Mouse (Mus musculus): ENCODE results near the gene Fut11.
A peak's percentile ranks its signal among the peaks of the same experiment; 100 is the strongest.
"Not testable (repeated sequence)": the region's sequence is repeated elsewhere in the genome, so short reads cannot be mapped to it uniquely, and the experiment has no call there.

Gene Fut11

DNA sequence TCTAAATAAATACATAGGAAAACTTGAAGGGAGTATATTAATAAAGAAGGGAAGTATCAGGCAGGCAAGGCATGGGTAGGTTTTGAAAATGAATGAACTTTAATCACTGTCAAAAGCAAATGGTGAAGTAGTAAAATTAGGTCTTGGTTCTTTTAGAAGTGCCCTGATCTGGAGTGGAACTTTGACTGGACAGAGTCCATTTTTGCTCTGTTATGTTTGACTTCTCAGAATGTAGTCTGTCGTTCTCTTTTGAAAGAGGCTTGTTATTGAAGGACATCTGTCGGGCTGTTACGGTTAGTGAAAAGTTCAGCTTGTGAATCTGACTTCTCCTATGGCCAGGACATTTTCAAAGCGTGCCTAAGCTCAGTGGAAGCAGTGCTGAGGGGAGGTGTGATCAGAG is 16.9 kb upstream of the Fut11 start:
- no peak for DNase-seq

DNA sequence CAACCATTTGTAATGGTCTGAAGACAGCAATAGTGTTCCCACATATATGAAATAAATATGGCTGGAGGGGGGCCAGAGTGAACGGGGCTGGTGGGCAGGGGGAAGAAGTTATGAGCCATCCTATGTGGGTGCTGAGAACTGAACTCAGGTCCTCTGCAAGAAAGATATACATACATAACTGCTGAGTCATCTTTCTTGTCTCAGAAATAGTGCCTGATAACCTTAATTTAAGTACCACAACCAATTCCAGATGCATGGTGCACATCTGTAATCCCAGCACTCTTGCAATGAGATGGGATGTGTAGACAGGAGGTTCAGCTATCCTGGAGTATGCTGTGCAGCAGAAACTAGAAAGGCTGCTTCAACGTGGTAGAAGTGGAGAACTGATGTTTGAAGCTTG is 13.0 kb upstream of the Fut11 start:
- no peak for DNase-seq

- DNase-seq, result no peak
These were observed 12.3 kb upstream of the Fut11 start for GRCm38 (mm10) chr14:20682498-20682897.

GRCm38 (mm10) chr14:20686576-20686975 is 8.2 kb upstream of the Fut11 start:
- no peak for DNase-seq

DNA sequence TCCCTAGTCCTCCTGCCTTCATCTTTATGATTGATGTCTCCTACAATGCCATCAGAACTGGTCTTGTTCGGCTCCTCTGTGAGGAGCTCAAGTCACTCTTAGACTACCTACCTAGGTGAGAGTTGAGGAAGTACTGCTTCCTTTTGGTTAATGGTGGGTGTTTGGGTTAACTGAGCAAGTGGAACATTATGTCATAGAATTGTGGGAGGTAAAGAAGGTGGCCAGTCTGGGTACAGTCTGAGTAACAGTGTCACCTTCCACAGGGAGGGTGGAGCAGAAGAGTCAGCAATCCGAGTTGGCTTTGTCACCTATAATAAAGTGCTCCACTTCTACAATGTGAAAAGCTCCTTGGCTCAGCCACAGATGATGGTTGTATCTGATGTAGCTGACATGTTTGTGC is 5.8 kb upstream of the Fut11 start:
- DNase-seq, result no peak

- no peak for DNase-seq
These were observed 3.0 kb upstream of the Fut11 start for GRCm38 (mm10) chr14:20691772-20692171.

- DNase-seq, result no peak
These were observed 1.1 kb upstream of the Fut11 start for GRCm38 (mm10) chr14:20693589-20694101.

- DNase-seq, result peak; percentile 4
These were observed 434 bp upstream of the Fut11 start for GRCm38 (mm10) chr14:20694185-20694883.

DNA sequence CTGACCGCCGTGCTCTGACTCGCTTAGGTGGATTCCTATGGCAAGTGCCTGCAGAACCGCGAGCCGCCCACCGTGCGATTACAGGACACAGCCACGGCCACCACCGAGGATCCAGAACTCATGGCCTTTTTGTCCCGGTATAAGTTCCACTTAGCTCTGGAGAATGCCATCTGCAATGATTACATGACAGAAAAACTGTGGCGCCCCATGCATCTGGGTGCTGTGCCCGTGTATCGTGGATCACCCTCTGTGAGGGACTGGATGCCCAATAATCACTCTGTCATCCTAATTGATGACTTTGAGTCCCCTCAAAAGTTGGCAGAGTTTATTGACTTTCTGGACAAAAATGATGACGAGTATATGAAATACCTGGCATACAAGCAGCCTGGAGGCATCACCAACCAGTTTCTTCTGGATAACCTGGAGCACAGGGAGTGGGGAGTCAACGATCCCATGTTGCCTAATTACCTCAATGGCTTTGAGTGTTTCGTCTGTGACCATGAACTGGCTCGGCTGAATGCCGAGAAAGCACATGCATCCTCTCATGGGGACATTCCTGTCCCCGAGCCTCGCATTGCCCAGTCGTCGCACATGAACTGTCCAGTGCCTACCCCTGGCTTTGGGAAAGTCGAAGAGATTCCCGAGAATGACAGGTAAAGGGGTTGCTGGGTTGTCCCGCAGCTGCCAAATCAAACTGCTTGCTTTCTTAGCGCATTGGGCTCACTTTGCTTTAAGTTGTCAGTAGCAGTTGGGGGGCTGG is 1.2 kb downstream of the Fut11 start:
- DNase-seq, result peak; percentile 11

DNA sequence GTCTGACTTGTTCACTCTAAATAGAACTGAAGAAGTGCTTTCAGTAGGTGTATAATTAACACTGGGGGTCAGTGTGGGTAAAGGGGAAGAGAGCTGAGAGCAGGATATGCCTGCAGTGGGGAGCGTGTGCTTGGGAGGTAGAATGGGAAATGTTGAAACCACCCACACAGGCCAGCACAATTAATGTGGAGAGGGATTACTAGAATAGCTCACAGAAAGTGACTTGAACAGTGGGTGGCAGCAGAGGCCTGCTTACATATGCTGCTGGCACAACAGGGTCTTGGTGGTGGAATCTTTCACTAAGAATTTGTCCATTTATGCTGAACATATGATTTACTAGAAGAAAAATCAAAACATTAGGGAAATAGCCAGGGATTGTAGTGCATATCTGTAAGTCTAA is 2.2 kb downstream of the Fut11 start:
- DNase-seq, result peak; percentile 59

- DNase-seq, result no peak
These were observed 3.7 kb downstream of the Fut11 start for GRCm38 (mm10) chr14:20698515-20698914.

- DNase-seq, result no peak
These were observed 5.6 kb downstream of the Fut11 start for GRCm38 (mm10) chr14:20700362-20700761.

DNA sequence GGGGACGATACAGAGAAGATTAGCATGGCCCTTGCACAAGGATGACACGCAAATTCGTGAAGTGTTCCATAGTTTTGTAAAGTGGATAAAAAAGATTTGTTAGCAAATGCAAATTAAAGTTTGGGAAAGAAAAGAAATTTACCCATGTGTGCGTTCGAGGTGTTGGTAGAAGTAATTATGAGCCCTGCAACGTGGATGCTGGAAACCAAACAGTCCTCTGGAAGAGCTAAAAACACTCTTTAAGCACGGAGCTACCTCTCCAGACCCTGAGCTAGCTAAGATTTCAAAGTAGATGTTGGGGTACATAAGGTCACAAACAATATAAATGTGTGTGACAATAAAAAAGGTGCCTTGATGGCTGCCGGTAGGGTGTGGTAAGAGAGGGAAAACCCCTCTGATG is 6.8 kb downstream of the Fut11 start:
- no peak for DNase-seq

GRCm38 (mm10) chr14:20702096-20702740 is 7.5 kb downstream of the Fut11 start:
- no peak for DNase-seq

- peak; percentile 93 for DNase-seq
These were observed 8.1 kb downstream of the Fut11 start, which contains the start of gene Chchd1 for GRCm38 (mm10) chr14:20702741-20703381. Chchd1 (plus strand) TSS chr14:20703006.

- not testable (repeated sequence) for DNase-seq
These were observed 8.7 kb downstream of the Fut11 start for GRCm38 (mm10) chr14:20703461-20703860.

DNA sequence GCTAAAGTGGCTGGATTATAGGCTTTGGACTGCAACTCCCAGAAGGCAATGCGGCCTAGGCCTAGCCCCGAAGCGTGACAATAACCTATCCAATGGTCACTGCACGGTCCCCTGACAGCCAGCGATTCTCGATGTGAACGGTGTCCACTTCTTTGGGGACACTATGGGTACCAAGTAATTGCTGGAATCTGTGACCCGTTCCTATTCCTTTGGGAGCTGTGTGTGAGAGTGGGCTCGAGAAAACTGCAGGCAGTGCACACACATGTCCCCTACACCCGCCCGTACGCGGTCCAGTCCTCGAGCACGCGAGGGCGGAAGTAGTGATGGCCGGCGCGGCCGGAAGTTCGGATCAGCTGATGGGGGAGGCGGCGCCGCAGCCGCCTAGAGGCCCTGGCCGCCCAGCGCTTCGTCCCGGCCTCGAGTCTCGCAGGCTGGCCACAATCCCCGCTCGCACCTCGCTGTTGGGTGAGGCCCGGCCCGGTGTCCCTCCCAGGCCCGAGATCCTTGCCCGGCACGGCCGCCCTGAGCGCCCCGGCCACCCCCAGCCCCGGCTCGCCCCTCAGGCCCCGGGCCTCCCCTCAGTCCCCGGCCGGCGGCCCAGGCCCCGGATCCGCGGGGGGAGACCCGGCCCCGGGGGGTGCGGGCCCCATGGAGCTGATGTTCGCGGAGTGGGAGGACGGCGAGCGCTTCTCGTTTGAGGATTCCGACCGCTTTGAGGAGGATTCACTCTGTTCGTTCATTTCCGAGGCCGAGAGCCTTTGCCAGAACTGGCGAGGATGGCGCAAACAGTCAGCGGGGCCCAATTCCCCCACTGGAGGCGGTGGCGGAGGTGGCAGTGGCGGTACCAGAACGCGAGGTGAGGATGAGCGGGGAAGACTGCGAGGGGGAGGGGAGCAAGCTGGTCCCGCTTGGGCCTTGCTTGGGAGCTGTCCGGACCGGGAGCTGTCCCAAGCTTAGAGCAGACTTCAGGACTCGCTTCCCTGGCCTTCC is 12.7 kb downstream of the Fut11 start, which contains the start of gene Zswim8:
Gene Zswim8, plus strand, starts transcription at position 352 of the 990 bp plus-strand sequence.
- peak; percentile 95 for DNase-seq

DNA sequence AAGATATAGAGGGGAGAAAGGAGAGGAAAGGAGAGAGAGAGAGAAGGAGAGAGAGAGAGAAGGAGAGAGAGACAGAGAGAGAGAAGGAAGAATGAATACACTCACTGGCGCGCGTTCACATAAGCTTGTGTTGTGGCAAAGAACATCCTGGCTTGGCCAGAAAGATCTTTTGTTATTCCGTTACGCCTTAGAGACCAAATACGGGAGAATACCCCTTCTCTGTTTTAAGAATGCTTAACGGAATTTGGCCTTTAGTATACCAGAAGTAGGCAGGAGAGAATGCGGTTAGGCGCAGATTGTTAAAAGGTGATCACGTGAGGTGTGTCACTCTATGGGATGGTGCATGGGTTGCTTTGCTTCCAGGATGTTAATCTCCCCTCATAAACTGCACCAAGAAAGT is 13.5 kb downstream of the Fut11 start:
- DNase-seq, result no peak

DNA sequence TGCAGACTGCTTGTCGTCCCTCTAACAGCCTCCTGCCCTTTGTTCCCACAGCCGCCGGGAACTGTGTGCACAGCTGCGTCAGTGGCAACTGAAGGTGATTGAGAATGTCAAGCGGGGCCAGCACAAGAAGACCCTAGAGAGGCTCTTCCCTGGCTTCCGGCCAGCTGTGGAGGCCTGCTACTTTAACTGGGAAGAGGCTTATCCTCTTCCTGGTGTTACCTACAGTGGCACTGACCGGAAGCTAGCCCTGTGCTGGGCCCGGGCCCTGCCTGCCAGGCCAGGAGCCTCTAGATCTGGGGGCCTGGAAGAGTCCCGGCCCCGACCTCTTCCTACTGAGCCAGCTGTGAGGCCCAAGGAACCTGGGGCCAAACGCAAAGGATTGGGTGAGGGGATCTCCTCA is 19.1 kb downstream of the Fut11 start:
- no peak for DNase-seq

GRCm38 (mm10) chr14:20718443-20718842 is 23.7 kb downstream of the Fut11 start:
- no peak for DNase-seq

DNA sequence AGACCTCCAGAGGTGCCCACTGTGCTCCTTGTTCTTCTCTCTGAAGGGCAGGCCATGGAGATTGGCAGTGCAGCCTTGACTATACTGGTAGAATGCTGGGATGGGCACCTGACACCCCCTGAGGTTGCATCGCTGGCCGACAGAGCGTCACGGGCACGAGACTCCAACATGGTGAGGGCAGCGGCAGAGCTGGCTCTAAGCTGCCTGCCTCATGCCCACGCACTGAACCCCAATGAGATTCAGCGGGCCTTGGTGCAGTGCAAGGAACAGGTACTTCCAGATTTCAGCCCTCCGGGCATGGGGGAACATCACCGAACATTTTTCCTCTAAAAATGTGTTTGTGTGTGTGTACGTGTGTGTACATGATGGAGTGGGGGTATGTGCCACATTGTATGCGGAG is 25.0 kb downstream of the Fut11 start:
- no peak for DNase-seq

DNA sequence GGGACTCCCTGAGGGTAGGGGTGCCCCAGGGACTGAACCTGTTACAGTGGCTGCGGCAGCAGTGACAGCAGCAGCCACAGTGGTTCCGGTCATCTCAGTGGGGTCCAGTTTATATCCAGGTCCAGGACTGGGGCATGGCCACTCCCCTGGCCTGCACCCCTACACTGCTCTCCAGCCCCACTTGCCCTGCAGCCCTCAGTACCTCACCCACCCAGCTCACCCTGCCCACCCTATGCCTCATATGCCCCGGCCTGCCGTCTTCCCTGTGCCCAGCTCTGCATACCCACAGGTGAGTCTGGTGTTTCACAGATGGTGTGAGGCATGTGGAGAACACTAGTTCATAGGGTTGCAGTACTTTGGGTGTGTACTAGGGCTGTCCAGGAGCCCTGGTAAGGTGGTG is 26.6 kb downstream of the Fut11 start:
- no peak for DNase-seq
